Mouse (Mus musculus) C2C12 (cell line): ENCODE data around the gene Siglece.

Experiments used
- CEBPB ChIP-seq: IDR thresholded peaks from one replicate; pipeline ENCODE4 v1.6.1; 2011; ENCODE audit warnings: low read depth, mild to moderate bottlenecking, control low read depth, moderate library complexity
- CTCF ChIP-seq: IDR thresholded peaks from one replicate; pipeline ENCODE4 v1.5.1; 2011; ENCODE audit not compliant: control insufficient read depth, insufficient read depth, insufficient read length
- MAX ChIP-seq: IDR thresholded peaks from one replicate; pipeline ENCODE4 v1.6.1; 2011; ENCODE audit warnings: mild to moderate bottlenecking, control low read depth
- MYOD1 ChIP-seq: IDR thresholded peaks from one replicate; pipeline ENCODE4 v1.6.1; 2011; ENCODE audit warnings: low read depth; ENCODE audit not compliant: control insufficient read depth, insufficient read length
- MYOG ChIP-seq: IDR thresholded peaks from one replicate; pipeline ENCODE4 v1.6.1; 2011; ENCODE audit not compliant: control insufficient read depth, insufficient read length; ENCODE audit errors: extremely low read depth
- USF1 ChIP-seq: IDR thresholded peaks from one replicate; pipeline ENCODE4 v1.6.1; 2011; ENCODE audit warnings: low read depth, mild to moderate bottlenecking, control low read depth, moderate library complexity

DNA sequence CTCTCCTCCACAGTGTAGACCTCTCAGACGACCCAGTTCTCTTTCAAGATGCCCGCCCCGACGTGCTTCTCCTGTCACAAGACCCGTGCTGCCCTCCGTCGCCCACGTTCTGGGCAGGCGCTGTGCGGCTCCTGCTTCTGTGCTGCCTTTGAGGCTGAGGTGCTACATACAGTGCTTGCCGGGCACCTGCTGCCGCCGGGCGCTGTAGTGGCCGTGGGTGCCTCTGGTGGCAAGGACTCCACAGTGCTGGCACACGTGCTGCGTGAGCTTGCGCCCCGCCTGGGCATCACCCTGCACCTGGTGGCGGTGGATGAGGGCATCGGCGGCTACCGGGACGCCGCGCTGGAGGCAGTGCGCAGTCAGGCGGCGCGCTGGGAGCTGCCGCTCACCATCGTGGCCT is 15.1 kb upstream of the Siglece start:
- TF ChIP-seq CTCF (no peak), MAX (no peak), USF1 (no peak), CEBPB (no peak), MYOG (no peak), MYOD1 (no peak)
